Mouse (Mus musculus): ENCODE measurements around the gene Rassf6. TPM values are rescaled to one million over a fixed set of nuclear protein-coding genes. Genes with fewer than 3 reads are reported as not detected.
"Not testable (repeated sequence)": the region's sequence is repeated elsewhere in the genome, so short reads cannot be mapped to it uniquely, and the experiment has no call there.

Gene Rassf6
- polyA plus RNA-seq, 1 experiment from 2014 or later = 27.8 TPM

- Histone ChIP-seq H3K9ac (ENCODE audit: low read depth, low read length) (no peak overlapping the region), H3K36me3 (ENCODE audit: insufficient read depth, low read length) (no peaks in the 10 kb centered on the region), H3K27me3 (ENCODE audit: insufficient read depth, low read length) (no peaks in the 10 kb centered on the region), H3K4me3 (replicated peaks; ENCODE audit: low read depth, low read length) (no peak overlapping the region), H3K9me3 (replicated peaks; ENCODE audit: low read length) (no peaks in the 10 kb centered on the region), H3K27ac (no peak overlapping the region), H3K4me1 (replicated peaks; ENCODE audit: insufficient read depth, low read length) (0 out of 2 replicates have a peak, but pooled peaks cover 8% of the 10 kb centered on the region), H3K4me2 (ENCODE audit: low read length) (no peak overlapping the region)
- TF ChIP-seq CTCF (IDR thresholded peaks at IDR 0.05; ENCODE audit: low read depth) = no peak
- 94% methylated on average over 2 of the region's 2 CpGs for WGBS
- DNase-seq (ENCODE audit: low spot score) (no peak), ATAC-seq (replicated peaks; ENCODE audit: low FRiP score, low read depth) (no peak)
Measured at GRCm38 (mm10) chr5:90621316-90621715, 19.1 kb downstream of the Rassf6 start.

DNA sequence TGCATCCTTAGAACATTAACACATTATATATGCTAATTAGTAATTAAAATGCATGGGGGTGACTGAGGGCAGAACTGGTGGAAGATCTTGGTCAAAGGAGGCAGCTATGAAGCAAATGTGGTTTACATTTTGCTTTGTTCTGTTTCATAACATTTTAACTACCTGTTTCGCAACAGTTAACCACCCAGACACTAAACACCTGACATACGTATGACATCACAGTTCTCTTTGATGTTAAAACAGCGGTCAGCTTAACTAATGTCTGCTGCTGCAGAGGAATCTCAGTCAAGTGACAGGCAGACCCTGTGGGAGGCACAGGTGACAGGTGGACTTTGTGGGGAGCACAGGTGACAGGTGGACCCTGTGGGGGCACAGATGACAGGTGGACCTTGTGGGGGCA, 22.6 kb downstream of the Rassf6 start:
- H3K27me3 ChIP-seq (ENCODE audit: insufficient read depth, low read length) = no peaks in the 10 kb centered on the region
- no peak overlapping the region for H3K4me2 ChIP-seq (ENCODE audit: low read length)
- 63% methylated on average over 3 of the region's 3 CpGs for WGBS
- H3K27ac ChIP-seq = no peak overlapping the region
- H3K9ac ChIP-seq (ENCODE audit: low read depth, low read length) = no peak overlapping the region
- H3K36me3 ChIP-seq (ENCODE audit: insufficient read depth, low read length) = no peaks in the 10 kb centered on the region
- DNase-seq (ENCODE audit: low spot score) (no peak), ATAC-seq (replicated peaks; ENCODE audit: low FRiP score, low read depth) (no peak)
- H3K4me1 ChIP-seq (replicated peaks; ENCODE audit: insufficient read depth, low read length) = 0 out of 2 replicates have a peak, but pooled peaks cover 3% of the 10 kb centered on the region
- TF ChIP-seq CTCF (IDR thresholded peaks at IDR 0.05; ENCODE audit: low read depth) = no peak
- H3K9me3 ChIP-seq (replicated peaks; ENCODE audit: low read length) = no peaks in the 10 kb centered on the region
- no peak overlapping the region for H3K4me3 ChIP-seq (replicated peaks; ENCODE audit: low read depth, low read length)

DNA sequence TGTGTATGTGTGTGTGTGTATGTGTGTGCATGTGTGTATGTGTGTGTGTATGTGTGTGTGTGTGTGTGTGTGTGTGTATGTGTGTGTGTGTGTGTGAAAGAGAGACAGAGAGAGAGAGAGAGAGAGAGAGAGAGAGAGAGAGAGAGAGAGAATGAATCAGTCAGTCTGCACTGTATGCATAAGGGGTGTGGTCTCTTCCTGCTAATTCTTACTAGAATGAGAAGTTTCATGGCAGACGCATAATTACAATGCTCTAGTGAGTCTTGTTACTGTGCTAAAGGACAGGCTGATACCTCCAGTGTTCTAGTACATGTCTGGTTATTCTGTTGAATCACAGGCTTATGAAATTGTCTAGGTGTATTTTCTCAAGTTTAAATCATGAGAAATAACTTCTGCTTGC, 27.7 kb downstream of the Rassf6 start:
- H3K27ac ChIP-seq; H3K4me1 ChIP-seq (replicated peaks; ENCODE audit: insufficient read depth, low read length); H3K9me3 ChIP-seq (replicated peaks; ENCODE audit: low read length); H3K27me3 ChIP-seq (ENCODE audit: insufficient read depth, low read length); H3K36me3 ChIP-seq (ENCODE audit: insufficient read depth, low read length); DNase-seq (ENCODE audit: low spot score); H3K4me2 ChIP-seq (ENCODE audit: low read length); ATAC-seq (replicated peaks; ENCODE audit: low FRiP score, low read depth); H3K9ac ChIP-seq (ENCODE audit: low read depth, low read length); H3K4me3 ChIP-seq (replicated peaks; ENCODE audit: low read depth, low read length): not testable (repeated sequence)
- 90% methylated on average over 1 of the region's 1 CpGs for WGBS

GRCm38 (mm10) chr5:90611996-90612611, 28.4 kb downstream of the Rassf6 start:
- DNase-seq (ENCODE audit: low spot score) (no peak), ATAC-seq (replicated peaks; ENCODE audit: low FRiP score, low read depth) (no peak)
- Histone ChIP-seq H3K36me3 (ENCODE audit: insufficient read depth, low read length) (0 out of 2 replicates have a peak, but pooled peaks cover 2% of the 10 kb centered on the region), H3K9me3 (replicated peaks; ENCODE audit: low read length) (no peaks in the 10 kb centered on the region), H3K4me1 (replicated peaks; ENCODE audit: insufficient read depth, low read length) (no peaks in the 10 kb centered on the region), H3K4me3 (replicated peaks; ENCODE audit: low read depth, low read length) (no peak overlapping the region), H3K27me3 (ENCODE audit: insufficient read depth, low read length) (no peaks in the 10 kb centered on the region), H3K27ac (no peak overlapping the region), H3K4me2 (ENCODE audit: low read length) (no peak overlapping the region), H3K9ac (ENCODE audit: low read depth, low read length) (no peak overlapping the region)
- 73% methylated on average over 6 of the region's 6 CpGs for WGBS
- no peak for TF ChIP-seq CTCF (IDR thresholded peaks at IDR 0.05; ENCODE audit: low read depth)

- no peak overlapping the region for H3K9ac ChIP-seq (ENCODE audit: low read depth, low read length)
- H3K27me3 ChIP-seq (ENCODE audit: insufficient read depth, low read length) = no peaks in the 10 kb centered on the region
- no peak overlapping the region for H3K4me3 ChIP-seq (replicated peaks; ENCODE audit: low read depth, low read length)
- no peak for DNase-seq (ENCODE audit: low spot score)
- no peak overlapping the region for H3K4me2 ChIP-seq (ENCODE audit: low read length)
- 70% methylated on average over 3 of the region's 3 CpGs for WGBS
- H3K4me1 ChIP-seq (replicated peaks; ENCODE audit: insufficient read depth, low read length) = no peaks in the 10 kb centered on the region
- H3K36me3 ChIP-seq (ENCODE audit: insufficient read depth, low read length) = 0 out of 2 replicates have a peak, but pooled peaks cover 2% of the 10 kb centered on the region
- no peaks in the 10 kb centered on the region for H3K9me3 ChIP-seq (replicated peaks; ENCODE audit: low read length)
- H3K27ac ChIP-seq = no peak overlapping the region
- ATAC-seq (replicated peaks; ENCODE audit: low FRiP score, low read depth) = no peak
- TF ChIP-seq CTCF (IDR thresholded peaks at IDR 0.05; ENCODE audit: low read depth) = no peak
Measured at GRCm38 (mm10) chr5:90611388-90611787, 29.1 kb downstream of the Rassf6 start.

GRCm38 (mm10) chr5:90608906-90609305, 31.6 kb downstream of the Rassf6 start:
- H3K9me3 ChIP-seq (replicated peaks; ENCODE audit: low read length) = no peaks in the 10 kb centered on the region
- WGBS = 39% methylated on average over 11 of the region's 11 CpGs
- H3K27me3 ChIP-seq (ENCODE audit: insufficient read depth, low read length) = no peaks in the 10 kb centered on the region
- H3K4me3 ChIP-seq (replicated peaks; ENCODE audit: low read depth, low read length) = no peak overlapping the region
- TF ChIP-seq CTCF (IDR thresholded peaks at IDR 0.05; ENCODE audit: low read depth) = no peak
- H3K4me1 ChIP-seq (replicated peaks; ENCODE audit: insufficient read depth, low read length) = no peaks in the 10 kb centered on the region
- H3K36me3 ChIP-seq (ENCODE audit: insufficient read depth, low read length) = 0 out of 2 replicates have a peak, but pooled peaks cover 2% of the 10 kb centered on the region
- ATAC-seq (replicated peaks; ENCODE audit: low FRiP score, low read depth) (no peak), DNase-seq (ENCODE audit: low spot score) (peak; percentile 68)
- H3K4me2 ChIP-seq (ENCODE audit: low read length) = no peak overlapping the region
- no peak overlapping the region for H3K27ac ChIP-seq
- no peak overlapping the region for H3K9ac ChIP-seq (ENCODE audit: low read depth, low read length)
